Mouse (Mus musculus) intestine, postnatal 0 days (tissue): ENCODE data around the gene Aox2. TPM values are rescaled to one million over a fixed set of nuclear protein-coding genes. Genes with fewer than 3 reads are reported as not detected.
A peak's percentile ranks its signal among the peaks of the same experiment; 100 is the strongest.

ENCODE experiments used
- ATAC-seq: fragments of 200-750 bp; cut with Nextera tagmentation; 2 replicates; pipeline ENCODE4 v1.8.0; 2017; ENCODE audit warnings: mild to moderate bottlenecking, moderate TSS enrichment, moderate library complexity
- H3K27ac ChIP-seq: fragments of 300-500 bp; sonication (generic); 2 replicates; pipeline ENCODE4 v1.5.1; 2014; ENCODE audit warnings: mild to moderate bottlenecking, low read depth, low read length, moderate library complexity
- H3K27me3 ChIP-seq: fragments of 300-500 bp; sonication (generic); replicated peaks from 2 replicates; pipeline ENCODE4 v1.6.1; 2014; ENCODE audit warnings: low read length, mixed read lengths; ENCODE audit not compliant: control insufficient read depth, insufficient read depth
- H3K36me3 ChIP-seq: fragments of 300-500 bp; sonication (generic); 2 replicates; pipeline ENCODE4 v1.6.1; 2014; ENCODE audit warnings: mild to moderate bottlenecking, moderate library complexity; ENCODE audit not compliant: control insufficient read depth, insufficient read depth
- H3K4me1 ChIP-seq: fragments of 300-500 bp; sonication (generic); replicated peaks from 2 replicates; pipeline ENCODE4 v1.6.1; 2014; ENCODE audit warnings: antibody characterized with exemption, low read length, mixed read lengths; ENCODE audit not compliant: control insufficient read depth, insufficient read depth
- H3K4me2 ChIP-seq: fragments of 300-500 bp; sonication (generic); replicated peaks from 2 replicates; pipeline ENCODE4 v1.6.1; 2014; ENCODE audit warnings: low read depth, mild to moderate bottlenecking, moderate library complexity
- H3K4me3 ChIP-seq: fragments of 300-500 bp; sonication (generic); 2 replicates; pipeline ENCODE4 v1.5.1; 2014; ENCODE audit warnings: low read depth, low read length
- H3K9ac ChIP-seq: fragments of 300-500 bp; sonication (generic); 2 replicates; pipeline ENCODE4 v1.6.1; 2014; ENCODE audit warnings: mild to moderate bottlenecking, low read depth, low read length
- H3K9me3 ChIP-seq: fragments of 300-500 bp; sonication (generic); 2 replicates; pipeline ENCODE4 v1.6.1; 2016; ENCODE audit warnings: mixed run types; ENCODE audit not compliant: control insufficient read depth
- CTCF ChIP-seq: sonication (generic); IDR thresholded peaks from 2 replicates; pipeline ENCODE4 v1.5.1; 2016; ENCODE audit warnings: low read depth, mild to moderate bottlenecking, control low read depth, antibody characterized with exemption, moderate library complexity
- WGBS: fragments of 180-500 bp; shearing (Covaris S2); extraction: QIAGEN DNeasy Blood & Tissue Kit; methylation state at CpG from one replicate; pipeline ENCODE4 v1.1.7; 2014; 5-methylcytosine and 5-hydroxymethylcytosine counted together
- polyA plus RNA-seq: library from polyadenylated mRNA; unstranded; fragments of >200 nt; fragmentation: Nextera tagmentation; extraction: Ambion mirVana; gene quantifications from 2 replicates; pipeline ENCODE4 v1.2.1, GENCODE M21; 2015

The Aox2 gene
- polyA plus RNA-seq, 1 experiment from 2014 or later = 0.10 TPM

- Histone ChIP-seq H3K4me3 (no peak overlapping the region), H3K4me1 (no peaks in the 10 kb centered on the region), H3K27me3 (no peaks in the 10 kb centered on the region), H3K9ac (no peak overlapping the region), H3K36me3 (no peaks in the 10 kb centered on the region), H3K27ac (no peak overlapping the region), H3K4me2 (no peak overlapping the region), H3K9me3 (no peaks in the 10 kb centered on the region)
- WGBS = 82% methylated on average over 5 of the region's 5 CpGs
- TF ChIP-seq CTCF = no peak
- ATAC-seq = no peak
Measured at GRCm38 (mm10) chr1:58238440-58238839, 39.7 kb upstream of the Aox2 start.

DNA sequence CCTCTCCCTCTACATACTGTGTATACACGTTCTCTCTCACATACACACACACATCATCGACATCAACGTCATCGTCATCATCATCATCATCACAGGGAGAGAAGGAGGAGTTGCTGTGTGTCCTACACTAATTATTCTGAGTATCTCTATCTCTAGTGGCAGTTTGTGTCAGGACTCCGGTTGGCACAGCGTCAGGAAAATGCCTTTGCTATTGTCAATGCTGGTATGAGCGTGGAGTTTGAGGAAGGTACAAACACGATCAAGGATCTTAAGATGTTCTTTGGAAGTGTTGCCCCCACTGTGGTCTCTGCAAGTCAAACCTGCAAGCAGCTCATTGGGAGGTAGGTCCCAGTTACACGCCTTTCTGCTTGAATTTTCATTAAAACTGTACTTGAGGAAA lies 39.2 kb upstream of the Aox2 start:
- no peak overlapping the region for H3K4me2 ChIP-seq
- WGBS = 96% methylated on average over 9 of the region's 9 CpGs
- no peak for ATAC-seq

DNA sequence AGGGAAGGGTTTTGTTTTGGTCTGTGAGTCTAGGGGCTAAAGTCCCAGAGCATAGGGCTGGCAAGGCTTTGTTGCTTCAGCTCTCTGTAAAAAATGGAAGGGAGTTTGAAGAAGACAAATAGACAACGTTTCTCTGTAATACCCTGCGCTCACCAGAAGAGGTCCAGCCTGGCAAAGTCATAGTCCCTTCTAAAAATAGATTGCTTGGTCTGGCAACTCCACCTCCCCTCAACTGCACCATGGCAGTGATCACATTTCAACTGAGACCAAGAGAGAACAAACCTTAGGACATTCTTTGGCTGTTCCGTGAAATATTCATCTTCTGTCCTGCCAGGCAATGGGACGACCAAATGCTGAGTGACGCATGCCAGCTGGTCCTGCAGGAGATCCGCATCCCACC lies 37.8 kb upstream of the Aox2 start:
- H3K9ac ChIP-seq = no peak overlapping the region
- H3K27me3 ChIP-seq = no peaks in the 10 kb centered on the region
- TF ChIP-seq CTCF = peak; percentile 36; the same call in 1 of the 2 replicates
- H3K9me3 ChIP-seq = no peaks in the 10 kb centered on the region
- no peaks in the 10 kb centered on the region for H3K4me1 ChIP-seq
- 59% methylated on average over 6 of the region's 6 CpGs for WGBS
- H3K27ac ChIP-seq = no peak overlapping the region
- no peaks in the 10 kb centered on the region for H3K36me3 ChIP-seq
- no peak for ATAC-seq
- H3K4me2 ChIP-seq = no peak overlapping the region
- no peak overlapping the region for H3K4me3 ChIP-seq

More for the DNA sequence above, 39.2 kb upstream of the Aox2 start:
- Histone ChIP-seq H3K9me3 (no peaks in the 10 kb centered on the region), H3K4me3 (no peak overlapping the region), H3K9ac (no peak overlapping the region), H3K36me3 (no peaks in the 10 kb centered on the region), H3K27me3 (no peaks in the 10 kb centered on the region), H3K4me1 (no peaks in the 10 kb centered on the region), H3K27ac (no peak overlapping the region)
- TF ChIP-seq CTCF = no peak

DNA sequence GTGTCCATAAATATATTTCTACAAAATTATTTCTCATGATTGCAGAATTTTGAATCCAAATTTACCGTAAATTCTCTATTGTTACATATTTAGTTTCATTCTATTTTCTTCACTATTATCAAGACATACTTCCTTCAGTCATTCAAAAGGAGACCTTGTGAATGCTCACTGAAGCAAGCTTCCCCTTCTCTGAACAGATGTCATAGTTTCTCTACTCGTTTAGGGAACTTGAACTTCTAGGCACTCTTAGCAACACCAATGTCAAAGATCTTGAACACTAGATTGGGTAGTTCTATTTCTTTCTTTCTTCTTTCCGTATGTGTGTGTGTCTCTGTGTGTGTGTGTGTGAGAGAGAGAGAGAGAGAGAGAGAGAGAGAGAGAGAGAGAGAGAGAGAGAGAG lies 33.6 kb upstream of the Aox2 start:
- no peak for ATAC-seq
- WGBS = 69% methylated on average over 3 of the region's 3 CpGs
- no peak for TF ChIP-seq CTCF

DNA sequence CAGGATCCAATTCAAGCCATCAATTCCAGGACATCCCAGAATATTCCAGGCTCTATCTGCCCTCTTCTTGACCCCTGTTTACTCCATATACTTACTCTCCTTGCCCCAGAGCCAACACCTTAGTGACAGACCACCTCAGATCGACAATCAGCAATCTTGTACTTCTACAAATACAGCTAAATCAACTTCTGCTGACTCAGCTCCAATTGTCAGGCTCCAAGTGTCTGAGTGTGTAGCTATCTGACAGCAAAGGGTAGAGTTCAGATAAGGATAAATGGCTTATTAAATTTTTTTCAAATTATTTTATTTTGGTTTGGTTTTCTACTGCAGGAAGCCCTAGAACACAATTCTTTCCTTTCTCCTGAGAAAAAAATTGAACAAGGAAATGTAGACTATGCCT lies 29.6 kb upstream of the Aox2 start:
- no peak for TF ChIP-seq CTCF
- H3K27me3 ChIP-seq = no peaks in the 10 kb centered on the region

More for the DNA sequence above, 33.6 kb upstream of the Aox2 start:
- Histone ChIP-seq H3K9ac (no peak overlapping the region), H3K27me3 (no peaks in the 10 kb centered on the region), H3K4me2 (no peak overlapping the region), H3K27ac (no peak overlapping the region), H3K4me1 (no peaks in the 10 kb centered on the region), H3K4me3 (no peak overlapping the region), H3K9me3 (no peaks in the 10 kb centered on the region), H3K36me3 (no peaks in the 10 kb centered on the region)

DNA sequence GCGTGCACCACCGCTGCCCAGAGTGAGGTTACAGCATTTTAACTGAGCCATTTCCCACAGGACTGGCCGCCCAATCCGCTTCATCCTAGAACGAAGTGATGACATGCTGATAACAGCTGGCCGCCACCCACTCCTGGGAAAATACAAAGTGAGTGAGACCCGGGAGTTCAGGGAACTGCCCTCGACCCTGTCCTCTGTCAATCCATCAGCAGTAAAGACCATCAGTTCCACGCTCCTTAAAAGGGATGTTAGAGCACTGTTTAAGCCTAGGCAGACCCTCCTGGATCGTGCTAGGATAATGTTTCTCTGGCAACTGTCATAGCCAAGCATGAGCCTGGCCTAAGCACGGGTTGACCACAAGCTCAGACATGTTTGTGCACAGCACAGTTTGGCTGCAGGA lies 24.7 kb upstream of the Aox2 start:
- H3K4me2 ChIP-seq = no peak overlapping the region
- no peak for TF ChIP-seq CTCF
- H3K27me3 ChIP-seq = no peaks in the 10 kb centered on the region
- no peaks in the 10 kb centered on the region for H3K9me3 ChIP-seq
- no peak overlapping the region for H3K4me3 ChIP-seq
- H3K27ac ChIP-seq = no peak overlapping the region
- ATAC-seq = no peak
- no peaks in the 10 kb centered on the region for H3K4me1 ChIP-seq
- H3K36me3 ChIP-seq = no peaks in the 10 kb centered on the region
- H3K9ac ChIP-seq = no peak overlapping the region
- 71% methylated on average over 11 of the region's 11 CpGs for WGBS

More for the DNA sequence above, 29.6 kb upstream of the Aox2 start:
- Histone ChIP-seq H3K9ac (no peak overlapping the region), H3K27ac (no peak overlapping the region), H3K9me3 (no peaks in the 10 kb centered on the region), H3K4me1 (no peaks in the 10 kb centered on the region), H3K4me2 (no peak overlapping the region), H3K4me3 (no peak overlapping the region), H3K36me3 (no peaks in the 10 kb centered on the region)
- no peak for ATAC-seq
- WGBS = 45% methylated on average over 1 of the region's 1 CpGs
